Mouse (Mus musculus): ENCODE measurements around the gene Clk1.
A peak's percentile ranks its signal among the peaks of the same experiment; 100 is the strongest.

Clk1 gene

GRCm38 (mm10) chr1:58423371-58424248 is at the start of gene Clk1:
Clk1 (minus strand) TSS chr1:58424066.
- no peak for TF ChIP-seq CTCF (conservative IDR thresholded peaks at IDR 0.05; ENCODE audit: low read length)
- TF ChIP-seq POU5F1 (IDR thresholded peaks at IDR 0.05; ENCODE audit: borderline replicate concordance, low read length) = no peak
- TF ChIP-seq NANOG (IDR thresholded peaks at IDR 0.05; ENCODE audit: borderline replicate concordance, low read length) = no peak
- Histone ChIP-seq H3K36me3 (ENCODE audit: insufficient read depth, low read length) (peaks cover 41% of the 10 kb centered on the region), H3K4me1 (replicated peaks; ENCODE audit: low read depth, low read length) (peaks cover 57% of the 10 kb centered on the region), H3K27me3 (ENCODE audit: insufficient read depth, low read length) (no peaks in the 10 kb centered on the region), H3K9me3 (ENCODE audit: low read length) (no peaks in the 10 kb centered on the region), H3K4me3 (replicated peaks; ENCODE audit: low read length) (peak within 1 kb of the TSS; percentile 99)

- TF ChIP-seq NANOG (IDR thresholded peaks at IDR 0.05; ENCODE audit: borderline replicate concordance, low read length) = no peak
- no peak for TF ChIP-seq POU5F1 (IDR thresholded peaks at IDR 0.05; ENCODE audit: borderline replicate concordance, low read length)
- TF ChIP-seq CTCF (conservative IDR thresholded peaks at IDR 0.05; ENCODE audit: low read length) = no peak
- H3K4me1 ChIP-seq (replicated peaks; ENCODE audit: low read depth, low read length) = peaks cover 10% of the 10 kb centered on the region
- no peaks in the 10 kb centered on the region for H3K27me3 ChIP-seq (ENCODE audit: insufficient read depth, low read length)
- H3K9me3 ChIP-seq (ENCODE audit: low read length) = no peaks in the 10 kb centered on the region
- H3K4me3 ChIP-seq (replicated peaks; ENCODE audit: low read length) = no peak overlapping the region
- peaks cover 98% of the 10 kb centered on the region for H3K36me3 ChIP-seq (ENCODE audit: insufficient read depth, low read length)
Observed at GRCm38 (mm10) chr1:58465561-58465960, 41.7 kb upstream of the Clk1 start.

- TF ChIP-seq CTCF (conservative IDR thresholded peaks at IDR 0.05; ENCODE audit: low read length) (no peak), POU5F1 (IDR thresholded peaks at IDR 0.05; ENCODE audit: borderline replicate concordance, low read length) (no peak), NANOG (IDR thresholded peaks at IDR 0.05; ENCODE audit: borderline replicate concordance, low read length) (no peak)
- H3K4me1 ChIP-seq (replicated peaks; ENCODE audit: low read depth, low read length) = peaks cover 10% of the 10 kb centered on the region
- no peaks in the 10 kb centered on the region for H3K9me3 ChIP-seq (ENCODE audit: low read length)
- no peak overlapping the region for H3K4me3 ChIP-seq (replicated peaks; ENCODE audit: low read length)
- H3K36me3 ChIP-seq (ENCODE audit: insufficient read depth, low read length) = peaks cover 98% of the 10 kb centered on the region
- H3K27me3 ChIP-seq (ENCODE audit: insufficient read depth, low read length) = no peaks in the 10 kb centered on the region
Observed at GRCm38 (mm10) chr1:58465042-58465441, 41.2 kb upstream of the Clk1 start.

GRCm38 (mm10) chr1:58463935-58464334 is 40.1 kb upstream of the Clk1 start:
- peaks cover 8% of the 10 kb centered on the region for H3K4me1 ChIP-seq (replicated peaks; ENCODE audit: low read depth, low read length)
- TF ChIP-seq CTCF (conservative IDR thresholded peaks at IDR 0.05; ENCODE audit: low read length) (no peak), NANOG (IDR thresholded peaks at IDR 0.05; ENCODE audit: borderline replicate concordance, low read length) (no peak), POU5F1 (IDR thresholded peaks at IDR 0.05; ENCODE audit: borderline replicate concordance, low read length) (no peak)
- no peaks in the 10 kb centered on the region for H3K9me3 ChIP-seq (ENCODE audit: low read length)
- H3K36me3 ChIP-seq (ENCODE audit: insufficient read depth, low read length) = peaks cover 98% of the 10 kb centered on the region
- H3K4me3 ChIP-seq (replicated peaks; ENCODE audit: low read length) = no peak overlapping the region
- H3K27me3 ChIP-seq (ENCODE audit: insufficient read depth, low read length) = no peaks in the 10 kb centered on the region

GRCm38 (mm10) chr1:58460566-58460965 is 36.7 kb upstream of the Clk1 start:
- H3K27me3 ChIP-seq (ENCODE audit: insufficient read depth, low read length) = no peaks in the 10 kb centered on the region
- TF ChIP-seq POU5F1 (IDR thresholded peaks at IDR 0.05; ENCODE audit: borderline replicate concordance, low read length) = no peak
- TF ChIP-seq CTCF (conservative IDR thresholded peaks at IDR 0.05; ENCODE audit: low read length) = no peak
- no peaks in the 10 kb centered on the region for H3K9me3 ChIP-seq (ENCODE audit: low read length)
- H3K4me3 ChIP-seq (replicated peaks; ENCODE audit: low read length) = no peak overlapping the region
- peaks cover 19% of the 10 kb centered on the region for H3K4me1 ChIP-seq (replicated peaks; ENCODE audit: low read depth, low read length)
- peaks cover 99% of the 10 kb centered on the region for H3K36me3 ChIP-seq (ENCODE audit: insufficient read depth, low read length)

- TF ChIP-seq CTCF (conservative IDR thresholded peaks at IDR 0.05; ENCODE audit: low read length) = no peak
- no peak for TF ChIP-seq NANOG (IDR thresholded peaks at IDR 0.05; ENCODE audit: borderline replicate concordance, low read length)
- TF ChIP-seq POU5F1 (IDR thresholded peaks at IDR 0.05; ENCODE audit: borderline replicate concordance, low read length) = no peak
- Histone ChIP-seq H3K36me3 (ENCODE audit: insufficient read depth, low read length) (peaks cover 99% of the 10 kb centered on the region), H3K27me3 (ENCODE audit: insufficient read depth, low read length) (no peaks in the 10 kb centered on the region), H3K4me3 (replicated peaks; ENCODE audit: low read length) (no peak overlapping the region), H3K9me3 (ENCODE audit: low read length) (no peaks in the 10 kb centered on the region), H3K4me1 (replicated peaks; ENCODE audit: low read depth, low read length) (peaks cover 28% of the 10 kb centered on the region)
Observed at GRCm38 (mm10) chr1:58458867-58459266, 35.0 kb upstream of the Clk1 start.

- Histone ChIP-seq H3K36me3 (ENCODE audit: insufficient read depth, low read length) (peaks cover 99% of the 10 kb centered on the region), H3K4me1 (replicated peaks; ENCODE audit: low read depth, low read length) (peaks cover 28% of the 10 kb centered on the region), H3K27me3 (ENCODE audit: insufficient read depth, low read length) (no peaks in the 10 kb centered on the region), H3K4me3 (replicated peaks; ENCODE audit: low read length) (peak overlapping the region; percentile 32; the same call in 1 of the 2 replicates), H3K9me3 (ENCODE audit: low read length) (no peaks in the 10 kb centered on the region)
- TF ChIP-seq POU5F1 (IDR thresholded peaks at IDR 0.05; ENCODE audit: borderline replicate concordance, low read length) = no peak
- no peak for TF ChIP-seq CTCF (conservative IDR thresholded peaks at IDR 0.05; ENCODE audit: low read length)
- no peak for TF ChIP-seq NANOG (IDR thresholded peaks at IDR 0.05; ENCODE audit: borderline replicate concordance, low read length)
Observed at GRCm38 (mm10) chr1:58458175-58458574, 34.3 kb upstream of the Clk1 start.

GRCm38 (mm10) chr1:58454316-58454715 is 30.4 kb upstream of the Clk1 start:
- Histone ChIP-seq H3K9me3 (ENCODE audit: low read length) (no peaks in the 10 kb centered on the region), H3K27me3 (ENCODE audit: insufficient read depth, low read length) (no peaks in the 10 kb centered on the region), H3K4me1 (replicated peaks; ENCODE audit: low read depth, low read length) (peaks cover 31% of the 10 kb centered on the region), H3K4me3 (replicated peaks; ENCODE audit: low read length) (no peak overlapping the region), H3K36me3 (ENCODE audit: insufficient read depth, low read length) (peaks cover 96% of the 10 kb centered on the region)
- TF ChIP-seq POU5F1 (IDR thresholded peaks at IDR 0.05; ENCODE audit: borderline replicate concordance, low read length) = no peak
- TF ChIP-seq CTCF (conservative IDR thresholded peaks at IDR 0.05; ENCODE audit: low read length) = no peak
- TF ChIP-seq NANOG (IDR thresholded peaks at IDR 0.05; ENCODE audit: borderline replicate concordance, low read length) = no peak
